Mouse (Mus musculus) layer of hippocampus, postnatal 10 days (tissue): ENCODE data around the gene Rapgef2. TPM values are rescaled to one million over a fixed set of nuclear protein-coding genes. Genes with fewer than 3 reads are reported as not detected.

ENCODE experiments used
- DNase-seq, 2 experiments: peaks; one replicate each; pipeline ENCODE4 v3.0.0; 2021; ENCODE audit warnings: low spot score in 2 of 2
- total RNA-seq, 2 experiments: library from RNA; stranded (reverse); gene quantifications; 2 replicates each; pipeline ENCODE4 v1.2.3; 2021

Rapgef2 gene
- total RNA-seq, 2 experiments from 2014 or later = 92.7 to 105 TPM

DNA sequence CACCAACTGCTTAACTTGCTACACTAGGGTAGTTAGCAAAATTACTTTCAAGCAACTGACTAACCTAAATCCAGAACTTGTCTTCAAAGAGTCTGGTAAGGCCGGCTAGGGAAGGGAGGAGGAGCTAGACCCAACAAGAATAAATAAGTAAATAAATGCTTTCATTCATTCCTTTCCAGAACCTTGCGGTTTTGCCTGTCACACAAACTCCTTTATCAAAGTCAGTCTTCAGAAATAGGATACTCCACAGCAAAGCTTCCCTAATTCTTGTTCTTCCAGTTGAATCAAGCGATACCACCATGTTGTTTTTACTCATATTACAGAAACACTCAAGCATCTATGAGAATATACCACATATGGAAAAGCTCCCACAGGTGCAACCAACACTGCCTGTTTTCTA, 2.3 kb downstream of the Rapgef2 start:
- no peak for DNase-seq

DNA sequence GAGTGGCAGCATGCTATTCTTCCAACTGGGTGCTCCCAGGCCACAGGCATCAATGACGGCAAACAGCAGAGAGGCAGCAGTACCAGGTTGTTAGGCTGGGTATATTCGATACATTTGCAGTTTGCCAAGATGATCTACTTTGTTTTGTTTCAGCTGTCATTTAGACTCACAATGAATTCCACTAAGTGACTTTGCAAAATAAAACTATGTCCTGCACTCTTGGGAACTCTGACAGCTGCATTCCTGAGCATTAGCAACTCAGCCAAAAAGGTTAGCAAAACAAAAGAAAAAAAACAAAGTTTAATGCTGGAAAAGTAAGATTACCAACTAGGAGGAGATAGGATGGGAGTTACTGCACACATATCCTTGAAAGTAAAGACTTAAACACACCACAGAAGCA, 3.3 kb downstream of the Rapgef2 start:
- DNase-seq = no peak

DNA sequence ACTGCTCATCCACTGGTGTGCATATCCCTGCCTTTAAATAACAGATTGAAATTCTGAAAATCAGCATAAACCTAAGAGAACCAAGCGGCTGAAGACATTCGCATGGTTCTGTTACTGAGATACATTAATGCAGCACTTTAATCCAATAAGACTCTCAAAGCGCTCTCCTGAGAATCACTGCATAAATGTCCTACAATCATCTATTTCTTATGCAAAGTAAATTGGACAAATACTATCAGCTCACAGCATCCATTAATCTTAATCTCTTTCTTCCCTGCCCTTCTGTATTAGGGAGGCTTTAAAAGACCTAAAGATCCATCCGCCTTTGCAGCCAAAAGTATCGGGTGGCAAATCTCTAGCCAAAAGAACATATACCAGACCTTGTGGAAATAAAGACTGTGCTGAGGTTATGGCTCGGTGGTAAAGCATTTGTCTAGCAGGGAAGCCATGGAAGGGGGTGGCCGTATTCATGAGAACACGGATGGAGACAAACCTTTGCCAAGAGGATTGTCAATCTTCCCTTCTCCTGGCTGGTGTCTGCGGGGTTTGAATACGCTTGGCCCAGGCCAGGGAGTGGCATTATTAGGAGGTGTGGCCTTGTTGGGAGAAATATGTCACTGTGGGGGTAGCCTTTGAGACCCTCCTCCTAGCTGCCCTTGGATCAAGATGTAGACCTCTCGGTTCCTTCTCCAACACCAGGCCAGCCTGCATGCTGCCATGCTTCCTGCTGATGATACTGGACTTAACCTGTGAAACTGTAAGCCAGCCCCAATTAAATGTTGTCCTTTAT, 10.3 kb downstream of the Rapgef2 start:
- DNase-seq = no peak

DNA sequence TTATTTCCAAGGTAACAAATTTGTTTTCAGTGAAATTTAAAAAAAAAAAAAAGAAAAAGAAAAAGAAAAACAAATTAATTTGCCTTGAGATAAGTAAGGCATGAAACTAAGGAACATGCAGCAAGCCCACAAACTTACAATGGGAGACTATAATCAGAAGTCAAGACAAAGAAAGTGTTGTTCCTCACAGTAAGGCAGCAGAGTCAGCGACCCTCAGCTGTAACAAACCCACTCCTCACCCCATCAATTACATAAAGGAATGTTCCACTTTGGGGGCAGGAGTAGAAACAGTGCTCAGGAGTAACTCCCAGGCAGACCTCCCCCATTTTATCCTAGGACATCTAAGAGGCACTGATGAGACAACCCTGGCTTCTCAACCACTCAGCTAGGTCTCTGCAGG, 13.0 kb downstream of the Rapgef2 start:
- no peak for DNase-seq

DNA sequence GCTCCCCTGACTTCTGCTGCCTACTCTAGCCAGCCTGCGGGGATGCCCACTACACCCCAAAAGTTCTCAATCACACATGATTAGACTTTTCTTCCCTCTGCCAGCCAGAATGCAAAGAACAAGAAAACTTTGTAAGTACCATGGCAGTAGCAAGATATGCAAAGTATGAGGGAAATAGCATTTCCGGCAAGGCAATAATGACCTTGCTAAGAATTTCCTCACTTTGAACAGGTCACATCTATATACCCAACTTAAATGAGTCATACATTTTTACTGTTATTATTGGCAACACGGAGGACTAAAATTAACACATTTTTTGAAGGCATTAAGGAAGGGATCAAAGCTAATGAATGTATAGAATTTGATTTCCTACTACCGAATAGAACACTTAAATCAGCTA, 13.4 kb downstream of the Rapgef2 start:
- DNase-seq = no peak

DNA sequence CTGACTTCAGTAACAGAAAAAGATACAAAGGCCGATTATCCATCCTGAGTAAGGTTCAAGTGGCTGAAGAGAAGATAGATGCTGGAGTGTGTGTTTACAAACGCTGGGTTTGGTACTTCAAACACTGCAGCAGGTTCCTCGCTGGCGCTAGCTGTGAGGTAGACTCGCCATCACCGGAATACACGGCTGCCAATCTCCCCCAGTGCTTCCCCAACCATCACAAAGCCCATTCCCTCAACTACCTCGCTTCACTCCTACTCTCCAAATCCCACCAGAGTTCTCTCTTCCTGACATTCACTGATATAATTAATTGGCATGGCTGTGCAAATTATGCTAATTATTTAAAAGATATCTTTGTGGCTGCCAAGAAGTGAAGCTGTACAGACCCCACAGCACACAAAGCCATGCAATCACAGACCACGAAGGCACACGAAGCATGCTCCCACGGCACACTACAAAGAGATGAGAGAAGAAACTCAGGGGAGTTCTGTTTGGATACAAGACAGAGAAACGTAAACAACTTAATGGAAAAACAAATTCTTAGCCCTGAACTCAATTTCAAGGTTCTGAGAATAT, 15.2 kb downstream of the Rapgef2 start:
- DNase-seq = no peak

DNA sequence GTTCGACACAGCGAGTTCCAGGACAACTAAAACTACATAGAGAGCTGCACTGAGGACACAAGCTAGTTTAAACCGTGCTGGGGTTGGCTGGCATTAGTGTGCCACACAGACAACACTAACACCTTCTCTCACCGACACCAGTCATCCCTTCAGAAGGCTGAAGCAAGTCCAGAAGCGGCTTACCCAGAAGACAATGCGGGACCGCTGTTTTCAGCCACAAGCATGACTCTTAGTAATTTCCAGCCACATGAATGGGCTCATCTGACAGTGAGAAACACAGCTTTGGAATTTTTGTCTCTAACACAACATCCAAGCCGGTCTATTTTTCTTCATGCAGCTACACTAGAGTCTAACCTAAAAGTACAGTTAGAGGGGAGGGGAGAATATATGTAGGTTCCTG, 16.4 kb downstream of the Rapgef2 start:
- no peak for DNase-seq

DNA sequence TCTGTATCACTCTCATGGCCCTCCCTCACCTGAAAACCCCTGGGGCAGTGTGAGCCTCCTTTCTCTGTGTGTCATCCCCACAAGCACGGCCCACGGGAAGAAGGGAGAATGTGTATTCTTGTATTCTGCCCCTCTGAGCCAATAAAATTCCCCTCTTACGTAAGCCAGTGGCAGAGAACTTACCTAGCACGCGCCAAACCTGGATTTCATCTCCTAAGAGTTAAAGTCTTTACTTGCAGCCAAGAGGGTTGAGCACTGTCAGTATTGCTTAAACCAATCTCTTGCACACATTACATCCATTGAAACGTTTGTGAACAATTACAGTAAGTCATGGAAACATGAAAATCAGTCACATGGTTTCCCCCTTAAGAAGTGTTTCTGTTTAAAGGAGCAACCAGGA, 19.3 kb downstream of the Rapgef2 start:
- no peak for DNase-seq

DNA sequence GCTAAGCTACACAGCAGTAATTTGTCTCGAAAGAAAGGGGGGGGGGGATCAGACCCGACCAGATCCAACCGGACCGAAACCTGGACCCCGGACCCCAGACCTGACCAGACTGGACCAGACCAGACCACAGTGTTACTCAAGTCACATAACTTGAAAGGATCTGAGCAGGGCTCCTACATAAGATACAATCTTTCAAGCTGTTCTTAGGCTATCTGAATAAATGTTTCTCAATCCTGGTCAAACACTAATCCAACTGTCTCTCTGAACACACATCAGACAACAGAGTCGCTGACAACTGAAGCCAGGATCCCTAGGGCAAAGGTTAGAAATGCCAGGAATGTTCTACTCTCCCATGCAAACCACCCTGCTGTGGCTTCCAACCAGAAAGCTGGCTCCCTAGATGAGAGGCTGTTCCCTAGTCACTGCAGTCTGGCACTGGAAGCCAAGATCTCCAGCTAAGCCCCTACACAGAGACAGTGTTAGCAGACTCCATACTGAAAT, 24.5 kb downstream of the Rapgef2 start:
- no peak for DNase-seq

DNA sequence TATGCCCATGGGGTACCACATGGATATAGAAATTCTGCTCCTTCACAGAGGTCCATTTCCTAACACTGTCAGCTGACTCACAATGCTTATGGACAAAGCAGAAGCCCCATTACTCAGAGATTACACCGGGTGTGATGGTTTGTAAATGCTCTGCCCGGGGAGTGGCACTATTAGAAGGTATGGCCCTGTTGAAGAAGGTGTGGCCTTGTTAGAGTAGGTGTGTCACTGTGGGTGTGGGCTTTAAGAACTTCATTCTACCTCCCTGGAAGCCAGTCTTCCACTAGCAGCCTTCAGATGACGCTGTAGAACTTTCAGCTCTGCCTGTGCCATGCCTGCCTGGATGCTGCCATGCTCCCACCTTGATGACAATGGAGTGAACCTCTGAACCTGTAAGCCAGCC, 32.3 kb downstream of the Rapgef2 start:
- DNase-seq = no peak

DNA sequence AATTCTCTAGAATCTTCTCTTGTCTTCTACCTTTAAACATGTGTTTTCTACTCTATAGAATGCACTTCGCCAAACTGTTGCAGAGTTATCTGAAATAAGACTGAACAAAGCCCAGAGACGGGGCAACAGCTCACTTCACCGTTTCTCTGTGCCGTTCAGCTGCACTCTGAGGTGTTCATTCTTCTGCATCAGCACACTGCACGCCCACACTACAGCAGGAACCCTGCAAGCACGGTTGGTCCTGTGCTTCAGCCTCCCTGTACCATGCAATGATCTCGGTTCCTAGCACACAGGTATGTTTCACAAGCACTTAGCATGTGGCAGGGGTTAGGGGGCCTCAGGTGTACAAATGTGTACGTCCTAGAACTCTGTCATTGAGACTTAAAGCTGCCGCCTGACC, 32.9 kb downstream of the Rapgef2 start:
- DNase-seq = no peak

DNA sequence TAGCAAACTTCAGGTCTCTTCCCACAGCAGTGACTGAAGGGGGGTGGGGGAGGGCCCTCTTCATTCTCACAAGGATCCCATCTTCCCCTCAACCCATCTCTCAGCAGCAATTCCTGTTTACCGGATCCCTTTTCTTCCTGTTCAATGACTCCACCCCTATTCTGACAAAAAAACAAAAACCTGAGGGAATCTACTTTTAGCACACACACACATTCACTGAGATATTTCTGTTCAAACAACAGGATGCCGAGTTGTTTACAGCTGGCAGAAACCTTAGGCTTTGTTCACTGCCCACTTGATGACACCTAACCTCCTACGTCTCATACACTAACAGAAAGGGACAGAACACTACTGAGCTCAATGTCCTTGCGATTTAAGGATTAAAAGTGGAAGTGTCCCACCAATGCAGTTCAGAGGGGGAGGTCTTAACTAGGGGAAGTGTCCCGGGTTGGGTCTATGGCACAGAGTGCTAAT, 33.4 kb downstream of the Rapgef2 start:
- DNase-seq = no peak

DNA sequence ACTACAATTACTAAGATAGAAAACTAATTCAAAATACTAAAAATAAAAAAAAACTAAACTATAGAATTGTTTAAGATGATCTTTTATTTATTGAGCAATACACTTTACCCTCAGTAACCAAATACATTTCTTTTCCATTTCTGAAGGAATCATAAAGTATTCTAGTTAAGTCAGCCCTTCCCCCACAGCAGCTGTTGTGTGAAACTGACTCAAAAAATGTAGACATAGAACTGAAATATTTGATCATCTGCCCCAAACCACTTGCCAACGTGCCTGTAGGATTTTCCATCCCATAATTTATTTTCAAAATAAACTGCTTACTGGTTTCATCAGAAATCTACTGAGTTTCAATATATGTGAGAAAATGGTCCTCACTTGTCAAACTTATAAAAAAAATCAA, 36.4 kb downstream of the Rapgef2 start:
- no peak for DNase-seq

DNA sequence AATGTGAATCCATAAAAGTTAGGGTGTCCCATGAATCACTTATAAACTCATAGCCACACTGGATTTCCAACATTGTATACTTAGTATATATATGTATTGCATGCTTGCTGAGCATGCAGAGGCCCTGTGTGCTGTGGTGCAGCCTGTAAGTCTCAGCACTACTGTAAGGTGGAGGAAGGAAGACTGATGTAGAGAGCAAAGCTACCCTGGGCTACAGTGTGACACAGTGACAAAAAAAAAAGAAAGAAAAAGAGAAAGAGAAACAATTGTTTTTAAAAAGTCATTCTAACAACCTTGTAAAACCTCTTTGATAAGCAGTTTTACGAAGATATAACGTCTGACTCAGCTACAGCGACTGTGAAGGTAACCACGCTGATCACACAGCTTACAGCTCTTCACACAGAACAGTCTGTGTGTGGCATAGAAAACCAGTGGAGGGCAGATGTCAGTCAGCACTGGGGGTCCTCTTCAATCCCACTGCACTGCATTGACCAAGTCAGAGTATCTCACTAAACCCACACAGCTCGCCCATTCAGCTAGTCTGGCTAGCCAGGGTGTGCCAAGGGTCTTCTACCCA, 37.6 kb downstream of the Rapgef2 start:
- DNase-seq = no peak

DNA sequence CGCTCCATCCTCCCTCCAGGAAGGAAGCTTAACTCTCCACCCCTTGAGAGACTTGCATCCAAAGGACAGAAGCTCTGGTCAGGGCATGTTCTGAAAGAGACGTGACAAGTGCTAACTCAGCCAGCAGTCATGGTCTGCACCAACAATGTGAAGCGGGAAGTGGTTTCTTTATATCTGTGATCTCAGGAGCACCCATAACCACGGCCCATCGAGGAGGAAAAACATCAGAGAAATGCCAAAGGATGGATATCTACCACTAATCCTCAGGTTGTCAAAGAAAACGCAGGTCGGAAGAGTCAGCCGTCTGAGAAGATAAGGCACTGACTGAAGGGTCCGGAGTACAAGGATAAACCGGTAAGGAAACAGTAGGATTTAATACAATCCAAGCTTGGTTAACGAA, 38.1 kb downstream of the Rapgef2 start:
- DNase-seq = no peak

DNA sequence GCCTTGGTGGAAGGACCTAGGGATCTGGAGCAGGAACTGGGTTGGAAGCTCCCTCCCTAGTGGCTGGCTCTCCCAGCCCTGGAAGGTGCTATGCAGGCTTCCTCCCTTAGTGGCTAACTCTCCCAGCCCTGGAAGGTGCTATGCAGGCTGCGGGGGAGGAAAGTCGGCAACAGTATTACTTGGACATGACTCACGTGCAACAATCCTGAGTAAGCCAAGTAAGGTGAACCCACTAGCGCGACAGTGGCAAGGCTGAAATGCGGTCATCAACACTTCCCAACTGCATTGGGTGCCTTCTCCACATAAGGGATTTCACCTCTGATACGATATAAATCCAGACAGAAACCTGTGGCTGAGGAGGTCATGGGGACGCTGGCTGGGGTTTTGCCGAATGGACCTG, 42.0 kb downstream of the Rapgef2 start:
- no peak for DNase-seq

DNA sequence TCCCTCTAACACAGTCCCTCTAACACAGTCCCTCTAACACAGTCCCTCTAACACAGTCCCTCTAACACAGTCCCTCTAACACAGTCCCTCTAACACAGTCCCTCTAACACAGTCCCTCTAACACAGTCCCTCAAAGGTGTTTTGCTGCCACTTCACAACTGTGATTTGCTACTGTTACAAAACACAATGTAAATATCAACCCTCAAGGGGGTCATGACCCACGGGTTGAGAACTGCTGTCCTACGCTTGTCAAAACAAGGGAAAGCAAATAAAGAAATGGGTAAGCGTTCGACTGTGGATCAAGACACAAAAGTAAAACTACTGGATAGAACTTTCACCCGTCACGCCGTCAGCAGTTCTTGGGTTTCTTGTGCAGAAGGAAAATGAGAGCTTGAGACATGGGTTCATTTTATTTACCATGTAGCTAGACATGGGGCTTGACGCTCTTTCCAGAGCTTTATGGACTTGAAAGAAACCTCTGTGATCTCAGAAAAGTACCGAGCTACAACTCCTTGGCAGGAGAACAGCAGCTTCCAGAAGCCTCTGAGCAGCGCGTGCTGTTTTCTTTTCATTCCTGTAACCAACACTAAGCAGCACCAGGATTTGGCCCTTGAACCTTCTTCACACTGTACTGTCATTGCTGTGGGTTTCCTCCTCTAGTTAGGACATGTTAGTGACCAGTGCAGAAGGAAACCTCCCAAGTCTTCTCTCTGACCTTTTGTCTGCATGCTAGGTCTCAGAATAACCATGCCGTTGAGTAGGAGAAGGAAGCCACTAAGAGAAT, 43.2 kb downstream of the Rapgef2 start:
- no peak for DNase-seq

DNA sequence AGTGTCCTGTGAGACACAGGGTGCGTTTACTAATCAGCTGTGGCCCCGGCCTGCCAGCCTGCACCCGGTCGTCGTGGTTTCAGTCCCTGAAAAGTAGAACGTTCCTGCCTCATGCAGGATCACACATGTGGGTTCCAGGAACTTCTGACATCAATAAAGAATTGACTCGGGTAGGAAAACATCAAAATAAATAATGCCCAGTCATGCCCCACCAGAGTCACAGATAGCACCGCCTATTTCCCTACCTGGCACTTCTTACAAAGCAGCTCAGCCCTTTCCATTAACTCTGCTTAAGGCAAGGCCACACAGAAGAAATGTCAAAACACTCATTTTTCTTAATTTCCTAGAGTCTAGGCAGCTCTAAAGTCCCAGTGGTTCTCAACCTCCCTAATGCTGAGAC, 44.0 kb downstream of the Rapgef2 start:
- no peak for DNase-seq

DNA sequence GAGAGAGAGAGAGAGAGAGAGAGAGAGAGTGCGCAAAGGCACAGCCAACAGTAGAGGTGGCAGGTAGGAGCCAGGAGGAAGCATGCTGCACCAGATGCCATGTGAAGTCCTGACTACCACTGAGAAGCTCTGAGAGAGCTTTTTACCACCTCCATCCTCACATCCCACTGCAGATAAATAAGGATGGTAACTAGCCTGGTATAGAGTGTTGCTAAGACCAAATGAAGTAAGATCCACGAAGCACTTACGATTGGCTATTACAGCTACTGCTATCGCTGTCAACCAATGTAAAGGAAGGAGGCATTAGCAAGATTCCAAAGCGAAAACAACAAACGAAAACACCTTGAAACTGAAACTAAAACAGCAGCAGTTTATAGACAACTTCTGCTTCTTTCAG, 47.3 kb downstream of the Rapgef2 start:
- DNase-seq = no peak

DNA sequence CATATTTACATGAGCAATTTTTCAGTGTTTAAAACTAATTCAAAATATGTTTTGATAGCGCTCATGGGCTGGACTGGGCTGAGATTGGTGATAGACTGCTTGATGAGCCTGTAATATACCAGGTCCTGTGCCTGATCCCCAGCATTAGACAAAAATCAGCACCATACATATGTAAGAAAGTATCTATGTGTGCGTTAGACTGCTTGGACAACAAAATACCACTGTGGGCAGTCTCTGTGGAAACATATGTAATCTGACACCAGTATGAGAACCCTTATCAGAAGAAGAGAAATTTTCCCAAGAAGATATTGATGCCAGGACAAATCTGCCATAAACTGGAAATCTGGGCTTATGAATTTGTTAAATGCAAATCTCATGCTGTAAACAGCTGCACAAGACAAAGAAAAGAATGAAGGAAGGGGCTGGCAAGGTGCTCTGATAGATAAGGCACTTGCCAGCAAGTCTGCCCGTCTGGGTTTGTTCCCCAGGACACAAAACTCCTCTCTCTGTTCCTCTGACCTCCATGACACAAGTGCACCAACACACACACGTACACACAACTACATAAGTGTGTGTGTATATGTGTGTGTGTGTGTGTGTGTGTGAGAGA, 47.8 kb downstream of the Rapgef2 start:
- no peak for DNase-seq

DNA sequence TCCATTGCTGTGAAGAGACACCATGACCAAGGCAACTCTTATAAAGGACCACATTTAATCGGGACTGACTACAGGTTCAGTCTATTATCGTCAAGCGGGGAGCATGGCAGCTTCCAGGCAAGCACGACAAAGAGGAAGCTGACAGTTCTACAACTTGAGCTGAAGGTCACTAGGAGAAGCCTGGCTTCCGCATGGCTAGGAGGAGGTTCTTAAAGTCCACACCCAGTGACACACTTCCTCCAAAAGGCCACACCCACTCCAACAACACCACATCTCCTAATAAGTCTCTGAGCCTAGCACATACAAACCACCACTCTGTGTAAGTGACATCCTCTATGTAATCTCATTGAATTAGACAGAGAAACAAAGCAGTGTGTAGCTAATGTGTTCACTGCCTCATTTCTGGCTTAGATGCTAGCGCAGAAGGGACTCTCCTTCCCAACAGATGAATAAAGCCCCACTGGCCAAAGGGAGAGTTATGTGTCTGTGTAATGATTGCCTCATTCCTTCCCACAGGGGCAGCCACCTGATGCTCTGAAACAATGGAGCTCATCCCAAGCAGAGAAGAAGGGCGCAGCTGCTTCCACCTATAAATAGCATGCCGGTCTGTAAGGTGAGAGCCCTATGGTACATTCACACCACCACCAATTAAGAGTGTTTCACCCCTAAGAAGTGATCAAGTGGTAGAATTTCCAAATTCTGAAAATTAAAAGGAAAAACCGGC, 48.5 kb downstream of the Rapgef2 start:
- no peak for DNase-seq
